Mouse (Mus musculus): ENCODE data around the gene Gpm6a. TPM values are rescaled to one million over a fixed set of nuclear protein-coding genes. Genes with fewer than 3 reads are reported as not detected.
"Not testable (repeated sequence)": the region's sequence is repeated elsewhere in the genome, so short reads cannot be mapped to it uniquely, and the experiment has no call there.

Gene Gpm6a
- polyA plus RNA-seq, 1 experiment from 2014 or later, result 8.5 TPM

- 85% methylated on average over 2 of the region's 2 CpGs for WGBS
- no peaks in the 10 kb centered on the region for H3K9me3 ChIP-seq (ENCODE audit: control insufficient read depth, low read length)
- ATAC-seq (replicated peaks; ENCODE audit: low FRiP score, low TSS enrichment, low read depth) (no peak), DNase-seq (ENCODE audit: low spot score) (no peak)
- no peaks in the 10 kb centered on the region for H3K27me3 ChIP-seq (replicated peaks; ENCODE audit: control insufficient read depth, insufficient read depth, low read length)
- no peak overlapping the region for H3K4me2 ChIP-seq (ENCODE audit: low read length)
- no peaks in the 10 kb centered on the region for H3K36me3 ChIP-seq (ENCODE audit: control insufficient read depth, insufficient read depth, low read length)
- no peak overlapping the region for H3K4me3 ChIP-seq (ENCODE audit: low read depth, low read length)
- no peak overlapping the region for H3K27ac ChIP-seq (ENCODE audit: low read depth)
- no peaks in the 10 kb centered on the region for H3K4me1 ChIP-seq (replicated peaks; ENCODE audit: control insufficient read depth, insufficient read depth, low read length)
- no peak overlapping the region for H3K9ac ChIP-seq (ENCODE audit: low read length)
These were observed 73.7 kb downstream of the Gpm6a start for GRCm38 (mm10) chr8:55028371-55028770.

DNA sequence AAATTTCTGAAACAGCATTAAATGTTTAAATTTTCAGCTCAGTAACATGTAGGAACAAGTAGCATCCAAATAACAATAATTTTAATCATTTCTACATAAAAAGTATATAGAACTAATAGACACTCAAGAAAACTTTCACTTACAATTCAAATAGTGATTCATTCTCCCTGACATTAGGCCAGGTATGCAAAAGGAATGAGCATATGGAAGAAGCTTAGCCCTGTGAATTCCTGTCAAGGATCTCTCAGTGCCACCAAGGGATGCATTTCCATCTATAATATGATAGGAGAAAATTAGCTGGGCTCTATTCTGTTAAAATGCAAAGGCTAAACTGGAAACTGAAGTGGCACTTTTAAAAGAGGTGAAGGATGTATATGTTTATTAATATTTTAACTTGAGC, 76.5 kb downstream of the Gpm6a start:
- Histone ChIP-seq H3K4me1 (replicated peaks; ENCODE audit: control insufficient read depth, insufficient read depth, low read length) (no peaks in the 10 kb centered on the region), H3K27me3 (replicated peaks; ENCODE audit: control insufficient read depth, insufficient read depth, low read length) (no peaks in the 10 kb centered on the region)
- no peak for ATAC-seq (replicated peaks; ENCODE audit: low FRiP score, low TSS enrichment, low read depth)

DNA sequence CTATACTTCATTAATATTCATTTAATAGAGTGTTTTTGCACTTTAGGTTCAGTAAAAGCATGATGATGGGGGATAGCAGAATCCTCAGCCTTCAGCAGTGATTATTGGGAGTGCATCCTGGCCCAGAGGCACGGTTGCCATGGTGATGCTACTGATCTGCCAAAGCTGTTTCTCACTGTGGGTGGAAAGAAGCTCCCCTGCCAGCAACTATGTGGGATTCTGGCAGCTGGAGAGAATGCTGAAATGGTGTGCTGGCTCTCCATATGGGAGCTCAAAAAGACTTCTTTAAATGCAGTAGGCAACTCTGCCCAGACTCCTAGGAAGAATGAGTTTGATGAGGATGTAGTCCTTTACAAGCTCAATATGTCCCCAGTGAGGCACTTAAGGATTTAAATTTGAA, 79.7 kb downstream of the Gpm6a start:
- WGBS, result 18% methylated on average over 1 of the region's 1 CpGs

More for the DNA sequence above, 76.5 kb downstream of the Gpm6a start:
- DNase-seq (ENCODE audit: low spot score), result no peak
- no peaks in the 10 kb centered on the region for H3K36me3 ChIP-seq (ENCODE audit: control insufficient read depth, insufficient read depth, low read length)
- H3K9me3 ChIP-seq (ENCODE audit: control insufficient read depth, low read length), result no peaks in the 10 kb centered on the region
- no peak overlapping the region for H3K9ac ChIP-seq (ENCODE audit: low read length)
- H3K4me2 ChIP-seq (ENCODE audit: low read length), result no peak overlapping the region
- no peak overlapping the region for H3K27ac ChIP-seq (ENCODE audit: low read depth)
- H3K4me3 ChIP-seq (ENCODE audit: low read depth, low read length), result no peak overlapping the region

GRCm38 (mm10) chr8:55035416-55035815, 80.8 kb downstream of the Gpm6a start:
- Histone ChIP-seq H3K4me3 (ENCODE audit: low read depth, low read length) (no peak overlapping the region), H3K27me3 (replicated peaks; ENCODE audit: control insufficient read depth, insufficient read depth, low read length) (no peaks in the 10 kb centered on the region), H3K36me3 (ENCODE audit: control insufficient read depth, insufficient read depth, low read length) (no peaks in the 10 kb centered on the region), H3K4me2 (ENCODE audit: low read length) (no peak overlapping the region), H3K4me1 (replicated peaks; ENCODE audit: control insufficient read depth, insufficient read depth, low read length) (no peaks in the 10 kb centered on the region), H3K27ac (ENCODE audit: low read depth) (no peak overlapping the region), H3K9ac (ENCODE audit: low read length) (no peak overlapping the region), H3K9me3 (ENCODE audit: control insufficient read depth, low read length) (no peaks in the 10 kb centered on the region)
- no peak for DNase-seq (ENCODE audit: low spot score)
- ATAC-seq (replicated peaks; ENCODE audit: low FRiP score, low TSS enrichment, low read depth), result no peak

More for the DNA sequence above, 79.7 kb downstream of the Gpm6a start:
- H3K9me3 ChIP-seq (ENCODE audit: control insufficient read depth, low read length), result no peaks in the 10 kb centered on the region
- H3K4me3 ChIP-seq (ENCODE audit: low read depth, low read length), result no peak overlapping the region
- no peak overlapping the region for H3K9ac ChIP-seq (ENCODE audit: low read length)
- DNase-seq (ENCODE audit: low spot score), result no peak
- no peaks in the 10 kb centered on the region for H3K4me1 ChIP-seq (replicated peaks; ENCODE audit: control insufficient read depth, insufficient read depth, low read length)
- H3K27ac ChIP-seq (ENCODE audit: low read depth), result no peak overlapping the region
- no peaks in the 10 kb centered on the region for H3K27me3 ChIP-seq (replicated peaks; ENCODE audit: control insufficient read depth, insufficient read depth, low read length)
- no peak for ATAC-seq (replicated peaks; ENCODE audit: low FRiP score, low TSS enrichment, low read depth)
- H3K4me2 ChIP-seq (ENCODE audit: low read length), result no peak overlapping the region
- no peaks in the 10 kb centered on the region for H3K36me3 ChIP-seq (ENCODE audit: control insufficient read depth, insufficient read depth, low read length)

DNA sequence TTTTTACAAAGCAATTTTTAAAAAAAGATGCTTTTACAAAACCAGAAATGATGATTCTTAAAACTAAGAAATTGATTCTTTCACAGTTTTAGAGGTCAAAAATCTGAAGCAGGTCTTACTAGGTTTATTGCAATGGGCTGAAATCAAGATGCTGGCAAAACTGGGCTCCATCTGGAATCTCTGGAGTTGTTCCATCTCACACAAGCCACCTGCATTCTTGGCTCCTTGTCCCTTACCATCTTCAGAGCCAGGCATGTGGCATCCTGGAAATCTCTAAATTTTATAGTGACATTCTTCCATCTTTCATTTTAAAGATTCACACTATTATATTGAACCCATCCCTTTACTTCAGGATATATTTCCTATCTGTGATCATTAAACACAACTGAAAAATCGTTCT, 88.3 kb downstream of the Gpm6a start:
- Histone ChIP-seq H3K9me3 (ENCODE audit: control insufficient read depth, low read length) (no peaks in the 10 kb centered on the region), H3K9ac (ENCODE audit: low read length) (no peak overlapping the region), H3K27ac (ENCODE audit: low read depth) (no peak overlapping the region), H3K27me3 (replicated peaks; ENCODE audit: control insufficient read depth, insufficient read depth, low read length) (no peaks in the 10 kb centered on the region), H3K36me3 (ENCODE audit: control insufficient read depth, insufficient read depth, low read length) (no peaks in the 10 kb centered on the region), H3K4me3 (ENCODE audit: low read depth, low read length) (no peak overlapping the region), H3K4me2 (ENCODE audit: low read length) (no peak overlapping the region), H3K4me1 (replicated peaks; ENCODE audit: control insufficient read depth, insufficient read depth, low read length) (no peaks in the 10 kb centered on the region)
- ATAC-seq (replicated peaks; ENCODE audit: low FRiP score, low TSS enrichment, low read depth) (no peak), DNase-seq (ENCODE audit: low spot score) (no peak)
- 63% methylated on average over 1 of the region's 1 CpGs for WGBS

DNA sequence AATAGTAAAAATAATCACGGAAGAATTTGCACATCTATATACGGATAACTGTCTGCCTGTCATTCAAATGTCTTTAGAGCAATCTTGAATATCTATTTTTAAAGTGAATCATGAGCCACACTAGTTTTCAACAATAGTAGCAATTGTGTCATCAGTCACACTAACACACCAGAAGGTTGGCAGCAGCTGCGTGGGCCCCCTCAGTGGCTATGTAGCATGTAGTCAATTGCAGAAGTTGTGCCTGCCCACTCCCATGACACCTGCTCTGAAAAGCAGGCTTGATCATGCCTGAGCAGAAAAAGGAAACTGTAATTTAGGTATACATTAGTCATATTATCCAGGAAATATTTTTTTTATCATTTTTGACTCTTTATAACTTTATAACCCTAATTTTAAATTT, 93.8 kb downstream of the Gpm6a start:
- Histone ChIP-seq H3K9ac (ENCODE audit: low read length) (no peak overlapping the region), H3K36me3 (ENCODE audit: control insufficient read depth, insufficient read depth, low read length) (no peaks in the 10 kb centered on the region), H3K4me3 (ENCODE audit: low read depth, low read length) (no peak overlapping the region), H3K4me2 (ENCODE audit: low read length) (no peak overlapping the region), H3K9me3 (ENCODE audit: control insufficient read depth, low read length) (no peaks in the 10 kb centered on the region), H3K27me3 (replicated peaks; ENCODE audit: control insufficient read depth, insufficient read depth, low read length) (no peaks in the 10 kb centered on the region), H3K4me1 (replicated peaks; ENCODE audit: control insufficient read depth, insufficient read depth, low read length) (no peaks in the 10 kb centered on the region), H3K27ac (ENCODE audit: low read depth) (no peak overlapping the region)
- DNase-seq (ENCODE audit: low spot score) (no peak), ATAC-seq (replicated peaks; ENCODE audit: low FRiP score, low TSS enrichment, low read depth) (no peak)
- 87% methylated on average over 3 of the region's 3 CpGs for WGBS

DNA sequence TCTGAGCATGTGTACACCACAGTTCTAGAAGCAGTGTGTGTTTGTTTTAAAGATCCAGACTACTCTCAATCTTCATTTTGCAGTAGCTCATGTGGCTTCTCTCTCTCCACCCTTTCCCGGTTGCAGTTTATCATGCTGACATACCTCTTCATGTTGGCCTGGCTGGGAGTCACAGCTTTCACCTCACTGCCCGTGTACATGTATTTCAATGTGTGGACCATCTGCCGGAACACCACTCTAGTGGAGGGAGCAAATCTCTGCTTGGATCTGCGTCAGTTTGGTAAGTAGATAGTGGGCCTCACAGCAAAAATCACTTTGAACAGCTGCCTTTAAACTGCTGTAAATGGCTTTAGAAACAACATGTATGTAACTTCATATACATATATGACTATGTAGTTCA, 95.3 kb downstream of the Gpm6a start:
- H3K4me3 ChIP-seq (ENCODE audit: low read depth, low read length), result no peak overlapping the region
- no peaks in the 10 kb centered on the region for H3K9me3 ChIP-seq (ENCODE audit: control insufficient read depth, low read length)
- ATAC-seq (replicated peaks; ENCODE audit: low FRiP score, low TSS enrichment, low read depth) (no peak), DNase-seq (ENCODE audit: low spot score) (no peak)
- H3K36me3 ChIP-seq (ENCODE audit: control insufficient read depth, insufficient read depth, low read length), result no peaks in the 10 kb centered on the region
- WGBS, result 71% methylated on average over 4 of the region's 4 CpGs
- no peak overlapping the region for H3K9ac ChIP-seq (ENCODE audit: low read length)
- H3K4me2 ChIP-seq (ENCODE audit: low read length), result no peak overlapping the region
- H3K4me1 ChIP-seq (replicated peaks; ENCODE audit: control insufficient read depth, insufficient read depth, low read length), result no peaks in the 10 kb centered on the region
- H3K27me3 ChIP-seq (replicated peaks; ENCODE audit: control insufficient read depth, insufficient read depth, low read length), result no peaks in the 10 kb centered on the region
- no peak overlapping the region for H3K27ac ChIP-seq (ENCODE audit: low read depth)

- H3K9ac ChIP-seq (ENCODE audit: low read length); H3K4me3 ChIP-seq (ENCODE audit: low read depth, low read length); H3K4me1 ChIP-seq (replicated peaks; ENCODE audit: control insufficient read depth, insufficient read depth, low read length); DNase-seq (ENCODE audit: low spot score); H3K27me3 ChIP-seq (replicated peaks; ENCODE audit: control insufficient read depth, insufficient read depth, low read length); H3K27ac ChIP-seq (ENCODE audit: low read depth); ATAC-seq (replicated peaks; ENCODE audit: low FRiP score, low TSS enrichment, low read depth); H3K4me2 ChIP-seq (ENCODE audit: low read length); H3K9me3 ChIP-seq (ENCODE audit: control insufficient read depth, low read length); H3K36me3 ChIP-seq (ENCODE audit: control insufficient read depth, insufficient read depth, low read length): not testable (repeated sequence)
- WGBS, result 96% methylated on average over 2 of the region's 2 CpGs
These were observed 114.2 kb downstream of the Gpm6a start for GRCm38 (mm10) chr8:55068811-55069210.

- ATAC-seq (replicated peaks; ENCODE audit: low FRiP score, low TSS enrichment, low read depth) (no peak), DNase-seq (ENCODE audit: low spot score) (no peak)
- H3K4me1 ChIP-seq (replicated peaks; ENCODE audit: control insufficient read depth, insufficient read depth, low read length), result no peaks in the 10 kb centered on the region
- WGBS, result 94% methylated on average over 10 of the region's 10 CpGs
- H3K9me3 ChIP-seq (ENCODE audit: control insufficient read depth, low read length), result no peaks in the 10 kb centered on the region
- H3K27me3 ChIP-seq (replicated peaks; ENCODE audit: control insufficient read depth, insufficient read depth, low read length), result no peaks in the 10 kb centered on the region
- no peak overlapping the region for H3K4me2 ChIP-seq (ENCODE audit: low read length)
- H3K9ac ChIP-seq (ENCODE audit: low read length), result no peak overlapping the region
- H3K27ac ChIP-seq (ENCODE audit: low read depth), result no peak overlapping the region
- no peaks in the 10 kb centered on the region for H3K36me3 ChIP-seq (ENCODE audit: control insufficient read depth, insufficient read depth, low read length)
- H3K4me3 ChIP-seq (ENCODE audit: low read depth, low read length), result no peak overlapping the region
These were observed 118.8 kb downstream of the Gpm6a start for GRCm38 (mm10) chr8:55073481-55073880.

All from intestine, embryonic 14.5 days (tissue).